Mouse (Mus musculus): ENCODE measurements at regions not wholly inside any gene's neighbourhood (a gene's known extent, or its start where the extent isn't known, plus 50 kb on each side); places are given as distances from the start of the nearest gene placed in this dataset.

GRCm38 (mm10) chr7:95926119-95927039, 244.7 kb upstream of the Tenm4 start:
- no peaks in the 10 kb centered on the region for H3K9me3 ChIP-seq (ENCODE audit: control insufficient read depth, low read depth, low read length)
- no peaks in the 10 kb centered on the region for H3K36me3 ChIP-seq (ENCODE audit: control insufficient read depth, insufficient read depth, low read length)
- 73% methylated on average over 6 of the region's 6 CpGs for whole genome bisulfite sequencing
- H3K27me3 ChIP-seq (ENCODE audit: control insufficient read depth, insufficient read depth, low read length): no peaks in the 10 kb centered on the region
- H3K9ac ChIP-seq (replicated peaks; ENCODE audit: low read depth, low read length): no peak overlapping the region
- no peak overlapping the region for H3K4me2 ChIP-seq (replicated peaks; ENCODE audit: low read depth, low read length)
- no peak for ATAC-seq (ENCODE audit: insufficient number of reproducible peaks, insufficient read depth, low FRiP score, low read depth)
- H3K27ac ChIP-seq (ENCODE audit: low read length): no peak overlapping the region
- no peaks in the 10 kb centered on the region for H3K4me1 ChIP-seq (ENCODE audit: control insufficient read depth, insufficient read depth, low read length)
- no peak overlapping the region for H3K4me3 ChIP-seq (ENCODE audit: low read depth, low read length)

- H3K27me3 ChIP-seq (ENCODE audit: control insufficient read depth, insufficient read depth, low read length): no peaks in the 10 kb centered on the region
- no peak for ATAC-seq (ENCODE audit: insufficient number of reproducible peaks, insufficient read depth, low FRiP score, low read depth)
- H3K27ac ChIP-seq (ENCODE audit: low read length): no peak overlapping the region
- WGBS: 65% methylated on average over 5 of the region's 5 CpGs
- no peak overlapping the region for H3K9ac ChIP-seq (replicated peaks; ENCODE audit: low read depth, low read length)
- no peaks in the 10 kb centered on the region for H3K9me3 ChIP-seq (ENCODE audit: control insufficient read depth, low read depth, low read length)
- H3K4me2 ChIP-seq (replicated peaks; ENCODE audit: low read depth, low read length): no peak overlapping the region
- H3K4me1 ChIP-seq (ENCODE audit: control insufficient read depth, insufficient read depth, low read length): no peaks in the 10 kb centered on the region
- no peak overlapping the region for H3K4me3 ChIP-seq (ENCODE audit: low read depth, low read length)
- H3K36me3 ChIP-seq (ENCODE audit: control insufficient read depth, insufficient read depth, low read length): no peaks in the 10 kb centered on the region
Observed at GRCm38 (mm10) chr7:95936599-95936998, 234.4 kb upstream of the Tenm4 start.

GRCm38 (mm10) chr7:95943420-95943819, 227.6 kb upstream of the Tenm4 start:
- 87% methylated on average over 6 of the region's 6 CpGs for WGBS
- H3K36me3 ChIP-seq (ENCODE audit: control insufficient read depth, insufficient read depth, low read length): no peaks in the 10 kb centered on the region
- H3K27ac ChIP-seq (ENCODE audit: low read length): no peak overlapping the region
- no peak for ATAC-seq (ENCODE audit: insufficient number of reproducible peaks, insufficient read depth, low FRiP score, low read depth)
- H3K9me3 ChIP-seq (ENCODE audit: control insufficient read depth, low read depth, low read length): no peaks in the 10 kb centered on the region
- H3K4me2 ChIP-seq (replicated peaks; ENCODE audit: low read depth, low read length): no peak overlapping the region
- H3K4me1 ChIP-seq (ENCODE audit: control insufficient read depth, insufficient read depth, low read length): no peaks in the 10 kb centered on the region
- H3K4me3 ChIP-seq (ENCODE audit: low read depth, low read length): no peak overlapping the region
- no peak overlapping the region for H3K9ac ChIP-seq (replicated peaks; ENCODE audit: low read depth, low read length)
- H3K27me3 ChIP-seq (ENCODE audit: control insufficient read depth, insufficient read depth, low read length): no peaks in the 10 kb centered on the region

GRCm38 (mm10) chr7:95952395-95952794, 218.7 kb upstream of the Tenm4 start:
- 63% methylated on average over 2 of the region's 2 CpGs for whole genome bisulfite sequencing
- no peak overlapping the region for H3K27ac ChIP-seq (ENCODE audit: low read length)

GRCm38 (mm10) chr7:95954511-95954910, 216.5 kb upstream of the Tenm4 start:
- Histone ChIP-seq H3K4me3 (ENCODE audit: low read depth, low read length) (no peak overlapping the region), H3K9me3 (ENCODE audit: control insufficient read depth, low read depth, low read length) (no peaks in the 10 kb centered on the region), H3K27ac (ENCODE audit: low read length) (no peak overlapping the region), H3K9ac (replicated peaks; ENCODE audit: low read depth, low read length) (no peak overlapping the region), H3K4me2 (replicated peaks; ENCODE audit: low read depth, low read length) (no peak overlapping the region), H3K36me3 (ENCODE audit: control insufficient read depth, insufficient read depth, low read length) (no peaks in the 10 kb centered on the region), H3K27me3 (ENCODE audit: control insufficient read depth, insufficient read depth, low read length) (no peaks in the 10 kb centered on the region), H3K4me1 (ENCODE audit: control insufficient read depth, insufficient read depth, low read length) (no peaks in the 10 kb centered on the region)
- no peak for ATAC-seq (ENCODE audit: insufficient number of reproducible peaks, insufficient read depth, low FRiP score, low read depth)
- WGBS: 92% methylated on average over 2 of the region's 2 CpGs

More at GRCm38 (mm10) chr7:95952395-95952794, 218.7 kb upstream of the Tenm4 start:
- no peaks in the 10 kb centered on the region for H3K36me3 ChIP-seq (ENCODE audit: control insufficient read depth, insufficient read depth, low read length)
- H3K4me3 ChIP-seq (ENCODE audit: low read depth, low read length): no peak overlapping the region
- no peaks in the 10 kb centered on the region for H3K9me3 ChIP-seq (ENCODE audit: control insufficient read depth, low read depth, low read length)
- no peaks in the 10 kb centered on the region for H3K27me3 ChIP-seq (ENCODE audit: control insufficient read depth, insufficient read depth, low read length)
- H3K4me2 ChIP-seq (replicated peaks; ENCODE audit: low read depth, low read length): no peak overlapping the region
- H3K9ac ChIP-seq (replicated peaks; ENCODE audit: low read depth, low read length): no peak overlapping the region
- no peaks in the 10 kb centered on the region for H3K4me1 ChIP-seq (ENCODE audit: control insufficient read depth, insufficient read depth, low read length)
- no peak for ATAC-seq (ENCODE audit: insufficient number of reproducible peaks, insufficient read depth, low FRiP score, low read depth)

DNA sequence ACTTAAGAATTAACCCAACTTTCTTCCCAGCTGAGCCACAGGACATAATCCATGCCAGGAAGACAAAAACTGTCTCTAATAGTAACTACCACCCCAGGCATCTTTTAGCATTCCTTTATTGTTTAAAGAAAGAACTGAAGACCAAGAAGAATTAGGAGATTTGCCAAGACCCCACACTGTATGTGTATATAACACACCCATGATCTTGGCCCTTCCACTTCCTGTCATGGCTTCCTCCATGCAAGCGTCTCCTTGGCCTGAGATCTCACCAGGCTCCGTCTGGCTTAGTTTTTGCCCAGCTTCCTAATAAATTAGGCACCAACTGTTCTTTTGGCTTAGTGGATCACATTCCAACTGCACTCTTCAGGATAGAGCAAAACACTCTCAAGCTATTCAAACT, 215.9 kb upstream of the Tenm4 start:
- no peak overlapping the region for H3K9ac ChIP-seq (replicated peaks; ENCODE audit: low read depth, low read length)
- no peaks in the 10 kb centered on the region for H3K27me3 ChIP-seq (ENCODE audit: control insufficient read depth, insufficient read depth, low read length)
- WGBS: 49% methylated on average over 2 of the region's 2 CpGs
- H3K9me3 ChIP-seq (ENCODE audit: control insufficient read depth, low read depth, low read length): no peaks in the 10 kb centered on the region
- no peak overlapping the region for H3K4me3 ChIP-seq (ENCODE audit: low read depth, low read length)
- no peaks in the 10 kb centered on the region for H3K4me1 ChIP-seq (ENCODE audit: control insufficient read depth, insufficient read depth, low read length)
- H3K27ac ChIP-seq (ENCODE audit: low read length): no peak overlapping the region
- H3K4me2 ChIP-seq (replicated peaks; ENCODE audit: low read depth, low read length): no peak overlapping the region
- no peaks in the 10 kb centered on the region for H3K36me3 ChIP-seq (ENCODE audit: control insufficient read depth, insufficient read depth, low read length)
- ATAC-seq (ENCODE audit: insufficient number of reproducible peaks, insufficient read depth, low FRiP score, low read depth): no peak

- Histone ChIP-seq H3K4me1 (ENCODE audit: control insufficient read depth, insufficient read depth, low read length) (no peaks in the 10 kb centered on the region), H3K27ac (ENCODE audit: low read length) (no peak overlapping the region), H3K4me2 (replicated peaks; ENCODE audit: low read depth, low read length) (no peak overlapping the region), H3K9ac (replicated peaks; ENCODE audit: low read depth, low read length) (no peak overlapping the region), H3K27me3 (ENCODE audit: control insufficient read depth, insufficient read depth, low read length) (no peaks in the 10 kb centered on the region), H3K36me3 (ENCODE audit: control insufficient read depth, insufficient read depth, low read length) (no peaks in the 10 kb centered on the region), H3K9me3 (ENCODE audit: control insufficient read depth, low read depth, low read length) (no peaks in the 10 kb centered on the region), H3K4me3 (ENCODE audit: low read depth, low read length) (no peak overlapping the region)
- no peak for ATAC-seq (ENCODE audit: insufficient number of reproducible peaks, insufficient read depth, low FRiP score, low read depth)
- WGBS: 71% methylated on average over 4 of the region's 4 CpGs
Observed at GRCm38 (mm10) chr7:95959068-95959467, 212.0 kb upstream of the Tenm4 start.

DNA sequence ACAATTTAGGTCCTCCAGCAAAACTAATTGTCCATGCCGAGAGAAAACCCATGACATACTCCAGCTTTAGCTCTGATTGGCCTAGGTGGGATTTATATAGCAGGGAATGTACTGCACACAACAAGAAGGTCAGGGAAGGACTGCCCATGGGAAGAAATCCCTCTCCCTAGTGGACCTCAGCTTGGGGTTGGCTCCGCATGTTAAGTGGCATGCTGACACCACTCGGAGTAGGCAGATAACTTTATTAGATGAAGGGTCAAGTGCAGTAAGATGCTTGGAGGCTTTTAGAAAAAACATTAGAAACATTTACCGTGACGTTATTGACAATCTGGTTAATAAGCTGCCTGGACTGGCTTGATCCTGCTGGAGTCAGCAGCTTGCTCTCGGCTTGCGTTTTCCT, 199.2 kb upstream of the Tenm4 start:
- WGBS: 69% methylated on average over 7 of the region's 7 CpGs
- no peaks in the 10 kb centered on the region for H3K36me3 ChIP-seq (ENCODE audit: control insufficient read depth, insufficient read depth, low read length)

GRCm38 (mm10) chr7:95974085-95974484, 197.0 kb upstream of the Tenm4 start:
- Histone ChIP-seq H3K4me2 (replicated peaks; ENCODE audit: low read depth, low read length) (no peak overlapping the region), H3K4me1 (ENCODE audit: control insufficient read depth, insufficient read depth, low read length) (no peaks in the 10 kb centered on the region), H3K9me3 (ENCODE audit: control insufficient read depth, low read depth, low read length) (no peaks in the 10 kb centered on the region), H3K9ac (replicated peaks; ENCODE audit: low read depth, low read length) (no peak overlapping the region), H3K27ac (ENCODE audit: low read length) (no peak overlapping the region), H3K36me3 (ENCODE audit: control insufficient read depth, insufficient read depth, low read length) (no peaks in the 10 kb centered on the region), H3K4me3 (ENCODE audit: low read depth, low read length) (no peak overlapping the region), H3K27me3 (ENCODE audit: control insufficient read depth, insufficient read depth, low read length) (no peaks in the 10 kb centered on the region)
- ATAC-seq (ENCODE audit: insufficient number of reproducible peaks, insufficient read depth, low FRiP score, low read depth): no peak
- 64% methylated on average over 2 of the region's 2 CpGs for WGBS

More for the DNA sequence above, 199.2 kb upstream of the Tenm4 start:
- H3K9me3 ChIP-seq (ENCODE audit: control insufficient read depth, low read depth, low read length): no peaks in the 10 kb centered on the region
- H3K9ac ChIP-seq (replicated peaks; ENCODE audit: low read depth, low read length): no peak overlapping the region
- H3K27ac ChIP-seq (ENCODE audit: low read length): no peak overlapping the region
- H3K4me1 ChIP-seq (ENCODE audit: control insufficient read depth, insufficient read depth, low read length): no peaks in the 10 kb centered on the region
- H3K27me3 ChIP-seq (ENCODE audit: control insufficient read depth, insufficient read depth, low read length): no peaks in the 10 kb centered on the region
- H3K4me2 ChIP-seq (replicated peaks; ENCODE audit: low read depth, low read length): no peak overlapping the region
- H3K4me3 ChIP-seq (ENCODE audit: low read depth, low read length): no peak overlapping the region
- ATAC-seq (ENCODE audit: insufficient number of reproducible peaks, insufficient read depth, low FRiP score, low read depth): no peak
